20 mouse cellular contexts compared by ENCODE assay signal in genomic region chr5:101090415-101091026, GRCm38 (mm10).
DNase-seq lines count a peak whose midpoint lies in the region; ATAC-seq and TF ChIP-seq lines count a peak whose summit lies in the region.
"Had no signal": no experiment of that assay in that cellular context is flagged by ENCODE, and none has a peak within 500 bp of the region (broad histone marks: within the 10 kb centered on the region; RNA-seq: fewer than 3 reads in every experiment).

No protein-coding gene starts in this region.

- WGBS in heart, embryonic 13.5 days, result 69% methylated on average over 7 of the region's 7 CpGs
- WGBS in heart, embryonic 10.5 days, result 84% methylated on average over 7 of the region's 7 CpGs
- WGBS in neural tube, embryonic 11.5 days, result 52% methylated on average over 7 of the region's 7 CpGs
- 71% methylated on average over 7 of the region's 7 CpGs for WGBS in midbrain, embryonic 14.5 days
- 46% methylated on average over 7 of the region's 7 CpGs for WGBS in olfactory bulb, adult 2 months
- WGBS in kidney, embryonic 14.5 days, result 81% methylated on average over 7 of the region's 7 CpGs

- ATAC-seq in heart, embryonic 13.5 days (ENCODE audit: extremely low read depth, insufficient number of reproducible peaks, low FRiP score, low TSS enrichment), result no peak
- ATAC-seq in neural tube, embryonic 11.5 days (ENCODE audit: insufficient read depth, low FRiP score, low TSS enrichment), result no peak
- ATAC-seq in midbrain, embryonic 14.5 days (ENCODE audit: low FRiP score, low TSS enrichment), result no peak; the same call in 1 of the 2 replicates
- ATAC-seq in kidney, embryonic 14.5 days (ENCODE audit: low FRiP score, low TSS enrichment), result no peak
- ATAC-seq: liver, postnatal 0 days had no signal

- no peak for DNase-seq in heart, embryonic 10.5 days (ENCODE audit: low spot score)
- DNase-seq in neural tube, embryonic 11.5 days (ENCODE audit: low spot score), result no peak
- DNase-seq in neural tube, embryonic 10.5 days (ENCODE audit: extremely low spot score, low spot score), result no peak
- peak; percentile 27 for DNase-seq in midbrain, embryonic 14.5 days
- no peak for DNase-seq in retina, postnatal 1 day
- DNase-seq: adrenal gland, postnatal 10 days; B cell, adult 2 months; cerebellum, adult 11-12 months; cerebellum, postnatal 25 days; gastrocnemius, postnatal 36 days; kidney, adult 11 months; kidney, postnatal 4 days; liver; liver, postnatal 0 days; lung, postnatal 14 days; thymus, postnatal 36 days had no signal

- H3K9ac ChIP-seq in heart, embryonic 13.5 days, result no peak overlapping the region
- no peak overlapping the region for H3K9ac ChIP-seq in neural tube, embryonic 11.5 days (ENCODE audit: low read length)
- H3K9ac ChIP-seq in midbrain, embryonic 14.5 days (replicated peaks; ENCODE audit: low read length), result no peak overlapping the region
- H3K9ac ChIP-seq in kidney, embryonic 14.5 days (ENCODE audit: low read depth, low read length), result no peak overlapping the region
- H3K9ac ChIP-seq: liver, postnatal 0 days had no signal

- H3K36me3 ChIP-seq in heart, embryonic 13.5 days, result no peaks in the 10 kb centered on the region
- H3K36me3 ChIP-seq in heart, embryonic 10.5 days, result no peaks in the 10 kb centered on the region
- H3K36me3 ChIP-seq in neural tube, embryonic 11.5 days (ENCODE audit: control insufficient read depth, insufficient read depth, low read length), result no peaks in the 10 kb centered on the region
- no peaks in the 10 kb centered on the region for H3K36me3 ChIP-seq in midbrain, embryonic 14.5 days (ENCODE audit: control insufficient read depth, insufficient read depth, low read length)
- H3K36me3 ChIP-seq in kidney, embryonic 14.5 days (ENCODE audit: control insufficient read depth, insufficient read depth, low read length), result no peaks in the 10 kb centered on the region

- H3K27me3 ChIP-seq in heart, embryonic 13.5 days (replicated peaks), result no peaks in the 10 kb centered on the region
- no peaks in the 10 kb centered on the region for H3K27me3 ChIP-seq in heart, embryonic 10.5 days (ENCODE audit: insufficient read depth, poor library complexity, severe bottlenecking)
- H3K27me3 ChIP-seq in neural tube, embryonic 11.5 days (ENCODE audit: control insufficient read depth, insufficient read depth, low read length), result no peaks in the 10 kb centered on the region
- H3K27me3 ChIP-seq in midbrain, embryonic 14.5 days (ENCODE audit: control insufficient read depth, insufficient read depth, low read length), result no peaks in the 10 kb centered on the region
- H3K27me3 ChIP-seq in kidney, embryonic 14.5 days (ENCODE audit: control insufficient read depth, insufficient read depth, low read length), result no peaks in the 10 kb centered on the region
- H3K27me3 ChIP-seq: megakaryocyte, embryonic 14.5 days had no signal

- TF ChIP-seq CTCF in olfactory bulb, adult 2 months (IDR thresholded peaks at IDR 0.05; ENCODE audit: insufficient read depth, low read depth, low read length), result no peak

- no peak overlapping the region for H3K4me3 ChIP-seq in heart, embryonic 13.5 days
- no peak overlapping the region for H3K4me3 ChIP-seq in heart, embryonic 10.5 days
- no peak overlapping the region for H3K4me3 ChIP-seq in neural tube, embryonic 11.5 days (ENCODE audit: low read depth, low read length)
- H3K4me3 ChIP-seq in midbrain, embryonic 14.5 days (replicated peaks; ENCODE audit: low read depth, low read length), result no peak overlapping the region
- no peak overlapping the region for H3K4me3 ChIP-seq in olfactory bulb, adult 2 months (ENCODE audit: insufficient read depth, low read depth, low read length)
- no peak overlapping the region for H3K4me3 ChIP-seq in kidney, embryonic 14.5 days (ENCODE audit: low read length)
- H3K4me3 ChIP-seq: megakaryocyte, embryonic 14.5 days had no signal

- H3K9me3 ChIP-seq in heart, embryonic 13.5 days, result no peaks in the 10 kb centered on the region
- H3K9me3 ChIP-seq in heart, embryonic 10.5 days, result no peaks in the 10 kb centered on the region
- H3K9me3 ChIP-seq in neural tube, embryonic 11.5 days (ENCODE audit: control insufficient read depth, low read length), result no peaks in the 10 kb centered on the region
- H3K9me3 ChIP-seq in midbrain, embryonic 14.5 days (ENCODE audit: control insufficient read depth, low read length), result no peaks in the 10 kb centered on the region
- H3K9me3 ChIP-seq in kidney, embryonic 14.5 days (ENCODE audit: control insufficient read depth, low read length), result no peaks in the 10 kb centered on the region

- H3K4me1 ChIP-seq in heart, embryonic 13.5 days, result peaks cover 11% of the 10 kb centered on the region
- peaks cover 11% of the 10 kb centered on the region; the same call in 1 of the 2 replicates for H3K4me1 ChIP-seq in heart, embryonic 10.5 days
- H3K4me1 ChIP-seq in neural tube, embryonic 11.5 days (ENCODE audit: control insufficient read depth, insufficient read depth, low read length), result no peaks in the 10 kb centered on the region
- peaks cover 6% of the 10 kb centered on the region for H3K4me1 ChIP-seq in midbrain, embryonic 14.5 days (ENCODE audit: control insufficient read depth, insufficient read depth, low read length)
- peaks cover 5% of the 10 kb centered on the region for H3K4me1 ChIP-seq in olfactory bulb, adult 2 months (ENCODE audit: control insufficient read depth, insufficient read depth, low read length)
- H3K4me1 ChIP-seq in kidney, embryonic 14.5 days (ENCODE audit: control insufficient read depth, insufficient read depth, low read length), result no peaks in the 10 kb centered on the region
- H3K4me1 ChIP-seq: megakaryocyte, embryonic 14.5 days had no signal

- TF ChIP-seq POLR2A in olfactory bulb, adult 2 months (IDR thresholded peaks at IDR 0.05; ENCODE audit: insufficient read depth, low read depth, low read length), result no peak

- peak overlapping the region; percentile 37 for H3K4me2 ChIP-seq in heart, embryonic 13.5 days
- H3K4me2 ChIP-seq in neural tube, embryonic 11.5 days (ENCODE audit: low read depth), result no peak overlapping the region
- peak overlapping the region; percentile 26 for H3K4me2 ChIP-seq in midbrain, embryonic 14.5 days (ENCODE audit: low read length)
- H3K4me2 ChIP-seq in kidney, embryonic 14.5 days (replicated peaks; ENCODE audit: low read depth, low read length), result no peak overlapping the region

- no peak overlapping the region for H3K27ac ChIP-seq in heart, embryonic 13.5 days (replicated peaks)
- no peak overlapping the region for H3K27ac ChIP-seq in heart, embryonic 10.5 days
- H3K27ac ChIP-seq in neural tube, embryonic 11.5 days (ENCODE audit: low read depth, low read length), result 0 out of 2 replicates have a peak overlapping the region, but pooled peaks have one; percentile 23
- peak overlapping the region; percentile 71 for H3K27ac ChIP-seq in midbrain, embryonic 14.5 days (replicated peaks; ENCODE audit: low read depth, low read length)
- peak overlapping the region; percentile 76; the same call in 1 of the 2 replicates for H3K27ac ChIP-seq in olfactory bulb, adult 2 months (ENCODE audit: insufficient read depth, low read depth, low read length)
- H3K27ac ChIP-seq in kidney, embryonic 14.5 days (ENCODE audit: low read depth, low read length), result no peak overlapping the region

Comparison
In these comparisons a context has a peak if more than half of its experiments do, and no peak if none do; other contexts are left out.
1. H3K27ac ChIP-seq: peak in neural tube, embryonic 11.5 days (single experiment), midbrain, embryonic 14.5 days (single experiment) and olfactory bulb, adult 2 months (single experiment); none in heart, embryonic 13.5 days (single experiment), heart, embryonic 10.5 days (single experiment) and kidney, embryonic 14.5 days (single experiment).
2. H3K4me2 ChIP-seq: peak in heart, embryonic 13.5 days (single experiment) and midbrain, embryonic 14.5 days (single experiment); none in neural tube, embryonic 11.5 days (single experiment) and kidney, embryonic 14.5 days (single experiment).